ENCODE assay signal across 9 mouse cellular contexts in genomic region chr8:95332437-95333199, GRCm38 (mm10). TPM values are rescaled to one million over a fixed set of nuclear protein-coding genes. Genes with fewer than 3 reads are reported as not detected.
DNase-seq lines count a peak whose midpoint lies in the region; ATAC-seq and TF ChIP-seq lines count a peak whose summit lies in the region.
"Had no signal": no experiment of that assay in that cellular context is flagged by ENCODE, and none has a peak within 500 bp of the region (broad histone marks: within the 10 kb centered on the region; RNA-seq: fewer than 3 reads in every experiment).

No protein-coding gene starts in this region.

- WGBS in heart, embryonic 12.5 days: 25% methylated on average over 21 of the region's 21 CpGs
- 26% methylated on average over 21 of the region's 21 CpGs for WGBS in forebrain, embryonic 15.5 days
- WGBS in liver, postnatal 0 days (ENCODE audit: insufficient replicate concordance): 19% methylated on average over 21 of the region's 21 CpGs

- dilution Hi-C loops in CH12.LX (cut with MboI; ENCODE audit: extremely low pct_ligation_motif_present, extremely low pct_unique_long_range_greater_than_20kb, low sequenced_read_pairs): no loop called here

- TF ChIP-seq POLR2A in CH12.LX (IDR thresholded peaks at IDR 0.05; ENCODE audit: low read depth, low read length): no peak

- peak overlapping the region; percentile 89 for H3K9ac ChIP-seq in heart, embryonic 12.5 days
- peak overlapping the region; percentile 61 for H3K9ac ChIP-seq in CH12.LX (ENCODE audit: insufficient read depth, low read depth)
- H3K9ac ChIP-seq in forebrain, embryonic 15.5 days (replicated peaks): peak overlapping the region; percentile 99
- H3K9ac ChIP-seq in liver, postnatal 0 days (replicated peaks): peak overlapping the region; percentile 89

- peak overlapping the region; percentile 99 for H3K27ac ChIP-seq in heart, embryonic 12.5 days (ENCODE audit: poor library complexity, severe bottlenecking)
- peak overlapping the region; percentile 18; the same call in 1 of the 2 replicates for H3K27ac ChIP-seq in CH12.LX (ENCODE audit: insufficient read depth, low read depth)
- H3K27ac ChIP-seq in forebrain, embryonic 15.5 days (replicated peaks): peak overlapping the region; percentile 94
- H3K27ac ChIP-seq in liver, postnatal 0 days (ENCODE audit: low read depth): peak overlapping the region; percentile 98

- H3K36me3 ChIP-seq in heart, embryonic 12.5 days: peaks cover 53% of the 10 kb centered on the region
- H3K36me3 ChIP-seq in CH12.LX (replicated peaks in 1 of 2; ENCODE audit: control insufficient read depth in 1 of 2, insufficient read depth in 1 of 2, low read length in 1 of 2): peaks cover 24 to 51% of the 10 kb centered on the region in 2 experiments
- H3K36me3 ChIP-seq in forebrain, embryonic 15.5 days: peaks cover 23% of the 10 kb centered on the region
- peaks cover 21% of the 10 kb centered on the region for H3K36me3 ChIP-seq in liver, postnatal 0 days (replicated peaks; ENCODE audit: insufficient read depth, low read length)

- peaks cover 2% of the 10 kb centered on the region; the same call in 1 of the 2 replicates for H3K79me2 ChIP-seq in CH12.LX (replicated peaks; ENCODE audit: control insufficient read depth, extremely low read depth, insufficient read depth, poor library complexity, severe bottlenecking)

- H3K4me3 ChIP-seq in heart, embryonic 12.5 days: peak overlapping the region; percentile 87
- peak overlapping the region; percentile 61 to 80 (median 72) for H3K4me3 ChIP-seq in CH12.LX (replicated peaks in 1 of 3; ENCODE audit: low read depth in 2 of 3, low read length in 2 of 3, poor library complexity in 1 of 3)
- H3K4me3 ChIP-seq in forebrain, embryonic 15.5 days: peak overlapping the region; percentile 88
- H3K4me3 ChIP-seq in liver, postnatal 0 days (ENCODE audit: low read depth, low read length): peak overlapping the region; percentile 70

- H3K9me3 ChIP-seq in heart, embryonic 12.5 days (replicated peaks): no peaks in the 10 kb centered on the region
- no peaks in the 10 kb centered on the region for H3K9me3 ChIP-seq in CH12.LX (replicated peaks; ENCODE audit: low read length)
- no peaks in the 10 kb centered on the region for H3K9me3 ChIP-seq in forebrain, embryonic 15.5 days
- no peaks in the 10 kb centered on the region for H3K9me3 ChIP-seq in liver, postnatal 0 days (ENCODE audit: low read length)

- peaks cover 21% of the 10 kb centered on the region for H3K4me1 ChIP-seq in heart, embryonic 12.5 days (replicated peaks)
- peaks cover 6 to 22% of the 10 kb centered on the region in 2 experiments for H3K4me1 ChIP-seq in CH12.LX (ENCODE audit: control insufficient read depth in 1 of 2, insufficient read depth in 2 of 2)
- peaks cover 24% of the 10 kb centered on the region for H3K4me1 ChIP-seq in forebrain, embryonic 15.5 days
- H3K4me1 ChIP-seq in liver, postnatal 0 days (ENCODE audit: insufficient read depth): peaks cover 23% of the 10 kb centered on the region

- TF ChIP-seq EP300 in CH12.LX (IDR thresholded peaks at IDR 0.05; ENCODE audit: low read length): no peak
- peak; percentile 4; the same call in 1 of the 2 replicates for TF ChIP-seq EP300 in liver, postnatal 0 days (IDR thresholded peaks at IDR 0.05; ENCODE audit: low read depth)

- no peak for DNase-seq in heart, adult 11 months
- DNase-seq in CH12.LX (ENCODE audit: extremely low read depth): no peak
- DNase-seq in liver, postnatal 0 days: no peak
- no peak for DNase-seq in natural killer cell, adult 2 months (ENCODE audit: low spot score in 2 of 2)
- DNase-seq in frontal cortex, adult 2 months (ENCODE audit: extremely low spot score in 1 of 2, low spot score in 1 of 2): no peak
- DNase-seq in right cerebral cortex, postnatal 36 days (ENCODE audit: low spot score in 2 of 2): no peak

- no peak for ATAC-seq in heart, embryonic 12.5 days (ENCODE audit: insufficient number of reproducible peaks, low FRiP score)
- ATAC-seq in forebrain, embryonic 15.5 days (replicated peaks): no peak; the same call in 1 of the 2 replicates
- no peak for ATAC-seq in liver, postnatal 0 days

- H3K27me3 ChIP-seq in heart, embryonic 12.5 days (replicated peaks): no peaks in the 10 kb centered on the region
- no peaks in the 10 kb centered on the region for H3K27me3 ChIP-seq in CH12.LX (replicated peaks)
- H3K27me3 ChIP-seq in forebrain, embryonic 15.5 days: no peaks in the 10 kb centered on the region
- H3K27me3 ChIP-seq in liver, postnatal 0 days (ENCODE audit: insufficient read depth, low read length): no peaks in the 10 kb centered on the region

- no peak for TF ChIP-seq CTCF in CH12.LX (conservative IDR thresholded peaks at IDR 0.05 in 1 of 2, IDR thresholded peaks at IDR 0.05 in 1 of 2; ENCODE audit: low read depth in 2 of 2, low read length in 2 of 2)
- no peak for TF ChIP-seq CTCF in liver, postnatal 0 days (IDR thresholded peaks at IDR 0.05; ENCODE audit: low read depth)

- TF ChIP-seq RAD21 in CH12.LX (IDR thresholded peaks at IDR 0.05; ENCODE audit: low read depth, low read length): no peak

- H3K4me2 ChIP-seq in heart, embryonic 12.5 days: peak overlapping the region; percentile 90
- H3K4me2 ChIP-seq in CH12.LX (ENCODE audit: insufficient read depth, low read depth, poor library complexity, severe bottlenecking): peak overlapping the region; percentile 62
- H3K4me2 ChIP-seq in forebrain, embryonic 15.5 days (replicated peaks): peak overlapping the region; percentile 80
- H3K4me2 ChIP-seq in liver, postnatal 0 days (ENCODE audit: low read depth, low read length): peak overlapping the region; percentile 85

- in situ Hi-C loops in CH12.LX (cut with MboI; ENCODE audit: low pct_ligation_motif_present, low pct_unique_long_range_greater_than_20kb, low sequenced_read_pairs): loop anchor here (5.0 kb wide), 2 partner anchors 75 to 95 kb away; no protein-coding TSS in a partner anchor

TF ChIP-seq in CH12.LX, 34 proteins besides CTCF, POLR2A, EP300 and RAD21:
- TF ChIP-seq BHLHE40 (IDR thresholded peaks at IDR 0.05; ENCODE audit: low read depth, low read length) (0 out of 2 replicates have a peak, but pooled peaks have one; percentile 24), JUND (conservative IDR thresholded peaks at IDR 0.05; ENCODE audit: low read depth, low read length) (no peak)

RNA-seq across cellular contexts. Expression of gene Usb1, which starts 0.5 kb away (rescaled TPM):
- polyA plus RNA-seq in heart, embryonic 12.5 days (2016; fragmentation: Nextera tagmentation; extraction: Ambion mirVana): 25.5 and 26.5 TPM in 2 replicates
- 15.2 and 17.8 TPM in 2 replicates for total RNA-seq in CH12.LX (2012; rRNA removed)
- 17.7 and 25.0 TPM in 2 replicates for total RNA-seq in CH12.LX (2014; rRNA removed)
- 15.7 and 16.4 TPM in 2 replicates for polyA plus RNA-seq in CH12.LX (2012; ENCODE audit: insufficient read length, low read depth)
- 44.4 and 45.9 TPM in 2 replicates for polyA plus RNA-seq in forebrain, embryonic 15.5 days (2015; fragmentation: Nextera tagmentation; extraction: Ambion mirVana)
- 10.9 and 12.0 TPM in 2 replicates for polyA plus RNA-seq in liver, postnatal 0 days (2015; fragmentation: Nextera tagmentation; extraction: Ambion mirVana)
- 16.9 and 17.3 TPM in 2 replicates for polyA plus RNA-seq in frontal cortex, adult 2 months (2012; rRNA removed)

RNA-seq across cellular contexts. Expression of gene Zfp319, which starts 0.9 kb away (rescaled TPM):
- polyA plus RNA-seq in heart, embryonic 12.5 days (2016; fragmentation: Nextera tagmentation; extraction: Ambion mirVana): 8.6 and 9.6 TPM in 2 replicates
- total RNA-seq in CH12.LX (2012; rRNA removed) (2.0 and 2.1 TPM in 2 replicates), CH12.LX (2014; rRNA removed) (0.81 and 0.83 TPM in 2 replicates)
- 2.7 and 3.3 TPM in 2 replicates for polyA plus RNA-seq in CH12.LX (2012; ENCODE audit: insufficient read length, low read depth)
- 18.6 and 19.8 TPM in 2 replicates for polyA plus RNA-seq in forebrain, embryonic 15.5 days (2015; fragmentation: Nextera tagmentation; extraction: Ambion mirVana)
- polyA plus RNA-seq in liver, postnatal 0 days (2015; fragmentation: Nextera tagmentation; extraction: Ambion mirVana): 0.94 and 0.97 TPM in 2 replicates
- polyA plus RNA-seq in frontal cortex, adult 2 months (2012; rRNA removed): 10.0 and 10.6 TPM in 2 replicates

RNA-seq across cellular contexts. Expression of gene Mmp15, which starts 19.4 kb away (rescaled TPM):
- polyA plus RNA-seq in heart, embryonic 12.5 days (2016; fragmentation: Nextera tagmentation; extraction: Ambion mirVana): 86.0 and 86.6 TPM in 2 replicates
- total RNA-seq in CH12.LX (2012; rRNA removed) (0.04 TPM in 2 replicates), CH12.LX (2014; rRNA removed) (not detected in 2 replicates)
- polyA plus RNA-seq in CH12.LX (2012; ENCODE audit: insufficient read length, low read depth): 0.44 TPM in 1 of 2 replicates, not detected in the other
- 13.8 and 15.0 TPM in 2 replicates for polyA plus RNA-seq in forebrain, embryonic 15.5 days (2015; fragmentation: Nextera tagmentation; extraction: Ambion mirVana)
- 0.66 and 0.76 TPM in 2 replicates for polyA plus RNA-seq in liver, postnatal 0 days (2015; fragmentation: Nextera tagmentation; extraction: Ambion mirVana)
- 8.4 and 9.1 TPM in 2 replicates for polyA plus RNA-seq in frontal cortex, adult 2 months (2012; rRNA removed)

RNA-seq across cellular contexts. Expression of gene Tepp, which starts 22.3 kb away (rescaled TPM):
- polyA plus RNA-seq in heart, embryonic 12.5 days (2016; fragmentation: Nextera tagmentation; extraction: Ambion mirVana): 0.53 TPM in 1 of 2 replicates, not detected in the other
- not detected in 2 replicates for total RNA-seq in CH12.LX (2012; rRNA removed)
- total RNA-seq in CH12.LX (2014; rRNA removed): not detected in 2 replicates
- polyA plus RNA-seq in CH12.LX (2012; ENCODE audit: insufficient read length, low read depth): not detected in 2 replicates
- 1.3 and 1.4 TPM in 2 replicates for polyA plus RNA-seq in forebrain, embryonic 15.5 days (2015; fragmentation: Nextera tagmentation; extraction: Ambion mirVana)
- not detected in 2 replicates for polyA plus RNA-seq in liver, postnatal 0 days (2015; fragmentation: Nextera tagmentation; extraction: Ambion mirVana)
- 0.48 TPM in 1 of 2 replicates, not detected in the other for polyA plus RNA-seq in frontal cortex, adult 2 months (2012; rRNA removed)
- total RNA-seq: hematopoietic stem cell, adult 5-6 weeks had no signal

RNA-seq across cellular contexts. Expression of gene Cngb1, which starts 26.2 kb away (rescaled TPM):
- polyA plus RNA-seq in heart, embryonic 12.5 days (2016; fragmentation: Nextera tagmentation; extraction: Ambion mirVana): 0.26 and 1.0 TPM in 2 replicates
- total RNA-seq in CH12.LX (2012; rRNA removed) (not detected in 2 replicates), CH12.LX (2014; rRNA removed) (not detected in 2 replicates)
- polyA plus RNA-seq in CH12.LX (2012; ENCODE audit: insufficient read length, low read depth): not detected in 2 replicates
- 0.18 and 0.31 TPM in 2 replicates for polyA plus RNA-seq in forebrain, embryonic 15.5 days (2015; fragmentation: Nextera tagmentation; extraction: Ambion mirVana)
- 0.08 and 0.29 TPM in 2 replicates for polyA plus RNA-seq in liver, postnatal 0 days (2015; fragmentation: Nextera tagmentation; extraction: Ambion mirVana)
- 0.46 and 0.78 TPM in 2 replicates for polyA plus RNA-seq in frontal cortex, adult 2 months (2012; rRNA removed)

Comparison
In these comparisons a context has a peak if more than half of its experiments do, and no peak if none do; other contexts are left out.
1. H3K27ac ChIP-seq: peak in every context shown above with its lines; median percentile 99 in heart, embryonic 12.5 days; 98 in liver, postnatal 0 days; 94 in forebrain, embryonic 15.5 days; 18 in CH12.LX.